Mouse (Mus musculus): ENCODE results near the gene Nptx1. TPM values are rescaled to one million over a fixed set of nuclear protein-coding genes. Genes with fewer than 3 reads are reported as not detected.
A peak's percentile ranks its signal among the peaks of the same experiment; 100 is the strongest.

Gene Nptx1
- polyA plus RNA-seq, 1 experiment from 2014 or later: 0.74 TPM

GRCm38 (mm10) chr11:119565684-119566083, 18.1 kb upstream of the Nptx1 start:
- H3K4me2 ChIP-seq (ENCODE audit: low read depth, low read length): peak overlapping the region; percentile 27; the same call in 1 of the 2 replicates
- H3K4me1 ChIP-seq (ENCODE audit: control insufficient read depth, insufficient read depth, low read length): no peaks in the 10 kb centered on the region
- H3K36me3 ChIP-seq (ENCODE audit: control insufficient read depth, insufficient read depth): no peaks in the 10 kb centered on the region
- no peak for ATAC-seq (replicated peaks; ENCODE audit: extremely low read depth, insufficient read depth, low FRiP score)
- H3K4me3 ChIP-seq (ENCODE audit: low read length): no peak overlapping the region
- peaks cover 17% of the 10 kb centered on the region for H3K27me3 ChIP-seq (ENCODE audit: control insufficient read depth, insufficient read depth, low read length)
- no peaks in the 10 kb centered on the region for H3K9me3 ChIP-seq (replicated peaks; ENCODE audit: control insufficient read depth, low read length)
- H3K9ac ChIP-seq (ENCODE audit: low read length): no peak overlapping the region
- WGBS: 33% methylated on average over 10 of the region's 10 CpGs
- H3K27ac ChIP-seq (ENCODE audit: low read length): no peak overlapping the region

DNA sequence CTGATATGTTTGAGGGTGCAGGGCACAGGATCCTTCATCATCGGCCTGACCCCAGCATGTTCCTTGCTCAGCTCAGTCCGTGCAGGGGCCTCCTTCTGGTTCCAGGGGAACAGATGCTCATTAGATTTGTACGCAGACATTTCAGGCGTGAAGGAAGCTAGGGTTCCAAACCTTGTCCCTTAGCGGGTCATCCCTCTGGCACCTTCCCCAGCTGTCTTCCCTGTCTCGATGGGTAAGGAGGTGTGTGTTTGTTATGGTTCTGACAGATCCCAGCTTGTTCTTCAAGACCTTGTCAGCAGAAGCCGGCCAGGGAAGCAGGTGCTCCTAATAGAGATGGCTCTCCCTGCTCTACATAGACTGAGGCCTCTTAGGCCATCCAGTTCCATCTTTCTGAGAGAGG, 17.5 kb upstream of the Nptx1 start:
- Histone ChIP-seq H3K36me3 (ENCODE audit: control insufficient read depth, insufficient read depth) (no peaks in the 10 kb centered on the region), H3K4me1 (ENCODE audit: control insufficient read depth, insufficient read depth, low read length) (no peaks in the 10 kb centered on the region), H3K4me3 (ENCODE audit: low read length) (no peak overlapping the region), H3K27me3 (ENCODE audit: control insufficient read depth, insufficient read depth, low read length) (peaks cover 19% of the 10 kb centered on the region), H3K4me2 (ENCODE audit: low read depth, low read length) (no peak overlapping the region), H3K9ac (ENCODE audit: low read length) (no peak overlapping the region), H3K27ac (ENCODE audit: low read length) (no peak overlapping the region), H3K9me3 (replicated peaks; ENCODE audit: control insufficient read depth, low read length) (no peaks in the 10 kb centered on the region)
- 71% methylated on average over 7 of the region's 7 CpGs for WGBS
- ATAC-seq (replicated peaks; ENCODE audit: extremely low read depth, insufficient read depth, low FRiP score): no peak

- Histone ChIP-seq H3K4me3 (ENCODE audit: low read length) (no peak overlapping the region), H3K27ac (ENCODE audit: low read length) (no peak overlapping the region), H3K4me1 (ENCODE audit: control insufficient read depth, insufficient read depth, low read length) (no peaks in the 10 kb centered on the region), H3K36me3 (ENCODE audit: control insufficient read depth, insufficient read depth) (no peaks in the 10 kb centered on the region), H3K9me3 (replicated peaks; ENCODE audit: control insufficient read depth, low read length) (no peaks in the 10 kb centered on the region), H3K4me2 (ENCODE audit: low read depth, low read length) (no peak overlapping the region), H3K27me3 (ENCODE audit: control insufficient read depth, insufficient read depth, low read length) (peaks cover 22% of the 10 kb centered on the region), H3K9ac (ENCODE audit: low read length) (no peak overlapping the region)
- ATAC-seq (replicated peaks; ENCODE audit: extremely low read depth, insufficient read depth, low FRiP score): no peak
- 81% methylated on average over 10 of the region's 10 CpGs for whole genome bisulfite sequencing
Measured at GRCm38 (mm10) chr11:119564383-119564782, 16.8 kb upstream of the Nptx1 start.

GRCm38 (mm10) chr11:119563166-119563565, 15.6 kb upstream of the Nptx1 start:
- Histone ChIP-seq H3K9ac (ENCODE audit: low read length) (no peak overlapping the region), H3K4me2 (ENCODE audit: low read depth, low read length) (no peak overlapping the region), H3K27me3 (ENCODE audit: control insufficient read depth, insufficient read depth, low read length) (peaks cover 25% of the 10 kb centered on the region), H3K4me3 (ENCODE audit: low read length) (no peak overlapping the region), H3K36me3 (ENCODE audit: control insufficient read depth, insufficient read depth) (no peaks in the 10 kb centered on the region), H3K27ac (ENCODE audit: low read length) (no peak overlapping the region), H3K9me3 (replicated peaks; ENCODE audit: control insufficient read depth, low read length) (no peaks in the 10 kb centered on the region), H3K4me1 (ENCODE audit: control insufficient read depth, insufficient read depth, low read length) (peaks cover 3% of the 10 kb centered on the region)
- ATAC-seq (replicated peaks; ENCODE audit: extremely low read depth, insufficient read depth, low FRiP score): no peak
- WGBS: 60% methylated on average over 9 of the region's 9 CpGs

- no peak overlapping the region for H3K4me3 ChIP-seq (ENCODE audit: low read length)
- H3K9ac ChIP-seq (ENCODE audit: low read length): no peak overlapping the region
- no peak overlapping the region for H3K27ac ChIP-seq (ENCODE audit: low read length)
- H3K27me3 ChIP-seq (ENCODE audit: control insufficient read depth, insufficient read depth, low read length): peaks cover 25% of the 10 kb centered on the region
- no peak for ATAC-seq (replicated peaks; ENCODE audit: extremely low read depth, insufficient read depth, low FRiP score)
- no peak overlapping the region for H3K4me2 ChIP-seq (ENCODE audit: low read depth, low read length)
- 53% methylated on average over 6 of the region's 6 CpGs for WGBS
- H3K36me3 ChIP-seq (ENCODE audit: control insufficient read depth, insufficient read depth): no peaks in the 10 kb centered on the region
- H3K4me1 ChIP-seq (ENCODE audit: control insufficient read depth, insufficient read depth, low read length): peaks cover 3% of the 10 kb centered on the region
- H3K9me3 ChIP-seq (replicated peaks; ENCODE audit: control insufficient read depth, low read length): no peaks in the 10 kb centered on the region
Measured at GRCm38 (mm10) chr11:119562286-119562685, 14.7 kb upstream of the Nptx1 start.

DNA sequence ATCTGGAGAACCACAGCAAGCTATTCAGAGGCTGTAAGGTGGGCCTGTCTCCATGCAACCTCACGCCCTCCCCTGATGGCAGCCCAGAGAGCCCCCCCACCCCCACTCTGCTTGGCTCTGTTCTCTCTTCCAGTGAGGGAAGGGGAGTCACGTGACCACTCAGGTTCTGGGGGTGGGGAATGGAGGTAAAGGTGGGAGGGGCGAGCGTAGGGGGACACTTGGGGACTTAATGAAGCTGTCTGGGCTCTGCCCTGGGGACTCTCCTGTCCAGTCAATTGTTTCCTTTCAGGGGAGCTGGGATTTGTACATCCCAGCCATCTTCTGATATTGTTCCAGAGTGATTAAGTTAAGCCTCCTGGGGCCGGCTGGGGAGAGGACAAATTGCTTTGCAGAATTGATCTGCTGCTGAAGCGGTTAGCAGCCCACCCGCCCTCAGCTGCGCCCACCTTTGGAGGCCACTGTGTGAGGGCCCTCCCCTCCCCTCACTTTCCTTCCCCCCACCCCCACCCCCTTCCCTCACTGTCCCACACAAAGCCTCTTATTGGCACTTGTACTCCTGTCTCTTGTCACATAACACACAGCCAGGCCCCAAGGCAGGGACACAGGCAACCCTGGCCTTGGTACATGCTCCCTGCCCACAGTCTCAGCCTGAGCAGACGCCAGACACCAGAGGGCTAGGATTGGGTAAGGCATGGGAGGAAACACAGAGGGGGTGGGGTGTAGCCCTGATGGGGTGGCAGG, 11.5 kb upstream of the Nptx1 start:
- H3K4me3 ChIP-seq (ENCODE audit: low read length): no peak overlapping the region
- H3K9ac ChIP-seq (ENCODE audit: low read length): no peak overlapping the region
- no peaks in the 10 kb centered on the region for H3K36me3 ChIP-seq (ENCODE audit: control insufficient read depth, insufficient read depth)
- H3K27ac ChIP-seq (ENCODE audit: low read length): no peak overlapping the region
- no peak overlapping the region for H3K4me2 ChIP-seq (ENCODE audit: low read depth, low read length)
- H3K4me1 ChIP-seq (ENCODE audit: control insufficient read depth, insufficient read depth, low read length): peaks cover 3% of the 10 kb centered on the region
- peaks cover 23% of the 10 kb centered on the region for H3K27me3 ChIP-seq (ENCODE audit: control insufficient read depth, insufficient read depth, low read length)
- ATAC-seq (replicated peaks; ENCODE audit: extremely low read depth, insufficient read depth, low FRiP score): no peak; the same call in 1 of the 2 replicates
- WGBS: 14% methylated on average over 9 of the region's 9 CpGs
- H3K9me3 ChIP-seq (replicated peaks; ENCODE audit: control insufficient read depth, low read length): no peaks in the 10 kb centered on the region

GRCm38 (mm10) chr11:119557940-119558869, 10.7 kb upstream of the Nptx1 start:
- peaks cover 24% of the 10 kb centered on the region for H3K27me3 ChIP-seq (ENCODE audit: control insufficient read depth, insufficient read depth, low read length)
- no peaks in the 10 kb centered on the region for H3K36me3 ChIP-seq (ENCODE audit: control insufficient read depth, insufficient read depth)
- no peak overlapping the region for H3K9ac ChIP-seq (ENCODE audit: low read length)
- H3K4me1 ChIP-seq (ENCODE audit: control insufficient read depth, insufficient read depth, low read length): peaks cover 3% of the 10 kb centered on the region
- H3K4me2 ChIP-seq (ENCODE audit: low read depth, low read length): no peak overlapping the region
- no peak for ATAC-seq (replicated peaks; ENCODE audit: extremely low read depth, insufficient read depth, low FRiP score)
- H3K9me3 ChIP-seq (replicated peaks; ENCODE audit: control insufficient read depth, low read length): no peaks in the 10 kb centered on the region
- no peak overlapping the region for H3K27ac ChIP-seq (ENCODE audit: low read length)
- 41% methylated on average over 17 of the region's 17 CpGs for WGBS
- no peak overlapping the region for H3K4me3 ChIP-seq (ENCODE audit: low read length)

GRCm38 (mm10) chr11:119555170-119555569, 7.6 kb upstream of the Nptx1 start:
- no peaks in the 10 kb centered on the region for H3K36me3 ChIP-seq (ENCODE audit: control insufficient read depth, insufficient read depth)
- H3K4me3 ChIP-seq (ENCODE audit: low read length): no peak overlapping the region
- H3K4me1 ChIP-seq (ENCODE audit: control insufficient read depth, insufficient read depth, low read length): peaks cover 3% of the 10 kb centered on the region
- ATAC-seq (replicated peaks; ENCODE audit: extremely low read depth, insufficient read depth, low FRiP score): no peak
- no peak overlapping the region for H3K9ac ChIP-seq (ENCODE audit: low read length)
- H3K9me3 ChIP-seq (replicated peaks; ENCODE audit: control insufficient read depth, low read length): no peaks in the 10 kb centered on the region
- peaks cover 39% of the 10 kb centered on the region for H3K27me3 ChIP-seq (ENCODE audit: control insufficient read depth, insufficient read depth, low read length)
- H3K4me2 ChIP-seq (ENCODE audit: low read depth, low read length): no peak overlapping the region
- 69% methylated on average over 7 of the region's 7 CpGs for WGBS
- no peak overlapping the region for H3K27ac ChIP-seq (ENCODE audit: low read length)

GRCm38 (mm10) chr11:119554706-119555105, 7.2 kb upstream of the Nptx1 start:
- Histone ChIP-seq H3K4me3 (ENCODE audit: low read length) (no peak overlapping the region), H3K27me3 (ENCODE audit: control insufficient read depth, insufficient read depth, low read length) (peaks cover 36% of the 10 kb centered on the region), H3K4me2 (ENCODE audit: low read depth, low read length) (no peak overlapping the region), H3K4me1 (ENCODE audit: control insufficient read depth, insufficient read depth, low read length) (peaks cover 3% of the 10 kb centered on the region), H3K27ac (ENCODE audit: low read length) (no peak overlapping the region), H3K9ac (ENCODE audit: low read length) (no peak overlapping the region), H3K9me3 (replicated peaks; ENCODE audit: control insufficient read depth, low read length) (no peaks in the 10 kb centered on the region), H3K36me3 (ENCODE audit: control insufficient read depth, insufficient read depth) (no peaks in the 10 kb centered on the region)
- ATAC-seq (replicated peaks; ENCODE audit: extremely low read depth, insufficient read depth, low FRiP score): no peak
- WGBS: 71% methylated on average over 7 of the region's 7 CpGs

Data from heart, embryonic 16.5 days (tissue).